Mouse (Mus musculus) heart, postnatal 0 days (tissue): Measurements from ENCODE around the gene Lenep. TPM values are rescaled to one million over a fixed set of nuclear protein-coding genes. Genes with fewer than 3 reads are reported as not detected.
A peak's percentile ranks its signal among the peaks of the same experiment; 100 is the strongest.
"Not testable (repeated sequence)": the region's sequence is repeated elsewhere in the genome, so short reads cannot be mapped to it uniquely, and the experiment has no call there.

ENCODE experiments used
- ATAC-seq: fragments of 200-750 bp; cut with Nextera tagmentation; 2 replicates; pipeline ENCODE4 v1.8.0; 2017; ENCODE audit warnings: low read depth, moderate number of reproducible peaks, moderate library complexity; ENCODE audit not compliant: insufficient read depth
- DNase-seq: peaks from one replicate; pipeline ENCODE4 v3.0.0-alpha.2; 2016; ENCODE audit warnings: low spot score
- H3K27ac ChIP-seq: fragments of 300-500 bp; sonication (generic); 2 replicates; pipeline ENCODE4 v1.5.1; 2014; ENCODE audit warnings: low read depth, mild to moderate bottlenecking
- H3K27me3 ChIP-seq: fragments of 300-500 bp; sonication (generic); 2 replicates; pipeline ENCODE4 v1.6.1; 2014; ENCODE audit warnings: low read length, mixed read lengths; ENCODE audit not compliant: control insufficient read depth, insufficient read depth
- H3K36me3 ChIP-seq: fragments of 300-500 bp; sonication (generic); replicated peaks from 2 replicates; pipeline ENCODE4 v1.6.1; 2014; ENCODE audit warnings: low read length, mixed read lengths; ENCODE audit not compliant: control insufficient read depth, insufficient read depth
- H3K4me1 ChIP-seq: fragments of 300-500 bp; sonication (generic); 2 replicates; pipeline ENCODE4 v1.6.1; 2014; ENCODE audit warnings: antibody characterized with exemption; ENCODE audit not compliant: control insufficient read depth, insufficient read depth
- H3K4me2 ChIP-seq: fragments of 300-500 bp; sonication (generic); 2 replicates; pipeline ENCODE4 v1.6.1; 2014; ENCODE audit warnings: low read depth, mild to moderate bottlenecking, low read length, moderate library complexity
- H3K4me3 ChIP-seq: fragments of 300-500 bp; sonication (generic); 2 replicates; pipeline ENCODE4 v1.5.1; 2014; ENCODE audit warnings: low read depth, low read length
- H3K9ac ChIP-seq: fragments of 300-500 bp; sonication (generic); replicated peaks from 2 replicates; pipeline ENCODE4 v1.6.1; 2014; ENCODE audit warnings: low read depth, low read length, mixed read lengths
- H3K9me3 ChIP-seq: fragments of 300-500 bp; sonication (generic); replicated peaks from 2 replicates; pipeline ENCODE4 v1.6.1; 2016; ENCODE audit warnings: low read length; ENCODE audit not compliant: control insufficient read depth
- CTCF ChIP-seq: IDR thresholded peaks from 2 replicates; pipeline ENCODE4 v1.5.1; 2016; ENCODE audit warnings: antibody characterized with exemption, control low read depth, low read depth
- EP300 ChIP-seq: IDR thresholded peaks from 2 replicates; pipeline ENCODE4 v1.6.1; 2016; ENCODE audit warnings: antibody characterized with exemption, low read depth
- WGBS: fragments of 180-500 bp; shearing (Covaris S2); extraction: QIAGEN DNeasy Blood & Tissue Kit; methylation state at CpG from one replicate; pipeline ENCODE4 v1.1.7; 2014; 5-methylcytosine and 5-hydroxymethylcytosine counted together
- polyA plus RNA-seq: library from polyadenylated mRNA; unstranded; fragments of >200 nt; fragmentation: Nextera tagmentation; extraction: Ambion mirVana; gene quantifications from 2 replicates; pipeline ENCODE4 v1.2.1, GENCODE M21; 2015
- total RNA-seq: library from RNA; depleted of rRNA; stranded (reverse); fragments of >200 nt; gene quantifications from 2 replicates; pipeline ENCODE4 v1.2.3, GENCODE M21; 2014; ENCODE audit warnings: low replicate concordance

Gene Lenep
- total and polyA plus RNA-seq, 2 experiments from 2014 or later: not detected

- Histone ChIP-seq H3K4me2 (peak within 1 kb of the TSS; percentile 83), H3K27ac (peak within 1 kb of the TSS; percentile 76), H3K27me3 (no peaks in the 10 kb centered on the region), H3K9ac (peak within 1 kb of the TSS; percentile 81), H3K4me3 (peak within 1 kb of the TSS; percentile 85), H3K4me1 (no peaks in the 10 kb centered on the region), H3K9me3 (no peaks in the 10 kb centered on the region), H3K36me3 (peaks cover 52% of the 10 kb centered on the region)
- DNase-seq (peak; percentile 96), ATAC-seq (peak; percentile 99)
- WGBS: 2% methylated on average over 58 of the region's 68 CpGs
- TF ChIP-seq EP300 (peak; percentile 46; the same call in 1 of the 2 replicates), CTCF (no peak)
Observed at GRCm38 (mm10) chr3:89430171-89431159, 27.9 kb upstream of the Lenep start, which contains the start of gene Pygo2. Pygo2 (plus strand) TSS chr3:89430214.

- not testable (repeated sequence) for DNase-seq, H3K27me3 ChIP-seq, ATAC-seq, H3K4me2 ChIP-seq, H3K9me3 ChIP-seq, H3K4me3 ChIP-seq, H3K27ac ChIP-seq, H3K4me1 ChIP-seq, H3K9ac ChIP-seq
- WGBS: 88% methylated on average over 6 of the region's 7 CpGs
- H3K36me3 ChIP-seq: peaks cover 60% of the 10 kb centered on the region
Observed at GRCm38 (mm10) chr3:89429021-89429420, 26.4 kb upstream of the Lenep start.

GRCm38 (mm10) chr3:89425876-89426275, 23.3 kb upstream of the Lenep start:
- Histone ChIP-seq H3K4me2 (no peak overlapping the region), H3K9ac (no peak overlapping the region), H3K4me3 (no peak overlapping the region), H3K27ac (no peak overlapping the region), H3K9me3 (no peaks in the 10 kb centered on the region), H3K4me1 (peaks cover 7% of the 10 kb centered on the region; the same call in 1 of the 2 replicates), H3K36me3 (peaks cover 44% of the 10 kb centered on the region), H3K27me3 (no peaks in the 10 kb centered on the region)
- DNase-seq: no peak
- 88% methylated on average over 4 of the region's 4 CpGs for WGBS
- ATAC-seq: no peak
- TF ChIP-seq EP300 (no peak), CTCF (no peak)

GRCm38 (mm10) chr3:89425141-89425525, 22.5 kb upstream of the Lenep start:
- ATAC-seq: no peak
- H3K9ac ChIP-seq: no peak overlapping the region
- WGBS: 73% methylated on average over 5 of the region's 5 CpGs
- no peaks in the 10 kb centered on the region for H3K27me3 ChIP-seq
- TF ChIP-seq CTCF (no peak), EP300 (no peak)
- H3K4me1 ChIP-seq: peaks cover 12% of the 10 kb centered on the region; the same call in 1 of the 2 replicates
- no peak overlapping the region for H3K4me3 ChIP-seq
- no peaks in the 10 kb centered on the region for H3K9me3 ChIP-seq
- peaks cover 44% of the 10 kb centered on the region for H3K36me3 ChIP-seq
- no peak overlapping the region for H3K27ac ChIP-seq
- no peak overlapping the region for H3K4me2 ChIP-seq
- no peak for DNase-seq

GRCm38 (mm10) chr3:89424416-89425140, 22.0 kb upstream of the Lenep start:
- 85% methylated on average over 5 of the region's 5 CpGs for WGBS
- TF ChIP-seq EP300 (no peak), CTCF (no peak)

More at GRCm38 (mm10) chr3:89424416-89425140, 22.0 kb upstream of the Lenep start:
- ATAC-seq: no peak
- Histone ChIP-seq H3K9me3 (no peaks in the 10 kb centered on the region), H3K4me1 (peaks cover 12% of the 10 kb centered on the region; the same call in 1 of the 2 replicates), H3K9ac (no peak overlapping the region), H3K4me3 (no peak overlapping the region), H3K27ac (no peak overlapping the region), H3K36me3 (peaks cover 44% of the 10 kb centered on the region), H3K27me3 (no peaks in the 10 kb centered on the region), H3K4me2 (no peak overlapping the region)
- no peak for DNase-seq
